Comparison of ENCODE assay signal across 12 mouse cellular contexts in genomic region chr5:25956611-25957010, GRCm38 (mm10). TPM values are rescaled to one million over a fixed set of nuclear protein-coding genes. Genes with fewer than 3 reads are reported as not detected.
DNase-seq lines count a peak whose midpoint lies in the region; ATAC-seq and TF ChIP-seq lines count a peak whose summit lies in the region.
"Not testable (repeated sequence)": the region's sequence is repeated elsewhere in the genome, so short reads cannot be mapped to it uniquely, and the experiment has no call there.
"Had no signal": no experiment of that assay in that cellular context is flagged by ENCODE, and none has a peak within 500 bp of the region (broad histone marks: within the 10 kb centered on the region; RNA-seq: fewer than 3 reads in every experiment).

No protein-coding gene starts in this region.

- peak; percentile 68 for ATAC-seq in forebrain, postnatal 0 days
- peak; percentile 76 for ATAC-seq in hindbrain, embryonic 13.5 days (ENCODE audit: low FRiP score)
- ATAC-seq in midbrain, embryonic 11.5 days (ENCODE audit: low FRiP score), result peak; percentile 65
- 0 out of 2 replicates have a peak, but pooled peaks have one; percentile 16 for ATAC-seq in neutrophil, adult 5-6 weeks (ENCODE audit: extremely low read depth, insufficient number of reproducible peaks, low FRiP score, poor library complexity, severe bottlenecking)

- H3K9ac ChIP-seq in forebrain, postnatal 0 days; hindbrain, embryonic 13.5 days; midbrain, embryonic 11.5 days (ENCODE audit: low read length): not testable (repeated sequence)

- H3K27me3 ChIP-seq in embryonic facial prominence, embryonic 10.5 days (replicated peaks; ENCODE audit: low read depth, poor library complexity, severe bottlenecking), result peaks cover 13% of the 10 kb centered on the region
- H3K27me3 ChIP-seq in forebrain, postnatal 0 days (ENCODE audit: insufficient read depth, low read length); hindbrain, embryonic 13.5 days; midbrain, embryonic 11.5 days (ENCODE audit: control insufficient read depth, insufficient read depth, low read length): not testable (repeated sequence)

- H3K4me1 ChIP-seq in embryonic facial prominence, embryonic 10.5 days; forebrain, postnatal 0 days (ENCODE audit: insufficient read depth); hindbrain, embryonic 13.5 days (replicated peaks); midbrain, embryonic 11.5 days (ENCODE audit: control insufficient read depth, insufficient read depth, low read length): not testable (repeated sequence)

- peak; percentile 28 for DNase-seq in adrenal gland, adult 2 months
- peak; percentile 33 for DNase-seq in embryonic facial prominence, embryonic 10.5 days (ENCODE audit: low spot score)
- not testable (repeated sequence) for DNase-seq in forebrain, postnatal 0 days
- peak; percentile 6 for DNase-seq in layer of hippocampus, adult 11-12 months (ENCODE audit: low spot score)
- peak; percentile 74 for DNase-seq in midbrain, embryonic 11.5 days (ENCODE audit: low spot score, missing footprints)
- peak; percentile 54 for DNase-seq in testis, postnatal 10 days (ENCODE audit: low spot score)

- not testable (repeated sequence) for H3K27ac ChIP-seq in embryonic facial prominence, embryonic 10.5 days (replicated peaks); forebrain, postnatal 0 days (ENCODE audit: low read depth, low read length); hindbrain, embryonic 13.5 days; midbrain, embryonic 11.5 days (ENCODE audit: low read depth, low read length)

- peak overlapping the region; percentile 40 for H3K4me3 ChIP-seq in embryonic facial prominence, embryonic 10.5 days
- H3K4me3 ChIP-seq in forebrain, postnatal 0 days (ENCODE audit: low read depth, low read length), result not testable (repeated sequence)
- peak overlapping the region; percentile 22 for H3K4me3 ChIP-seq in hindbrain, embryonic 13.5 days
- H3K4me3 ChIP-seq in midbrain, embryonic 11.5 days (ENCODE audit: low read depth, low read length), result peak overlapping the region; percentile 19; the same call in 1 of the 2 replicates

- not testable (repeated sequence) for TF ChIP-seq CTCF in forebrain, postnatal 0 days (IDR thresholded peaks at IDR 0.05; ENCODE audit: low read depth)

- not testable (repeated sequence) for H3K36me3 ChIP-seq in embryonic facial prominence, embryonic 10.5 days (replicated peaks); forebrain, postnatal 0 days (ENCODE audit: insufficient read depth); hindbrain, embryonic 13.5 days; midbrain, embryonic 11.5 days (ENCODE audit: control insufficient read depth, insufficient read depth, low read length)

- not testable (repeated sequence) for H3K9me3 ChIP-seq in embryonic facial prominence, embryonic 10.5 days; forebrain, postnatal 0 days (ENCODE audit: low read length); hindbrain, embryonic 13.5 days; midbrain, embryonic 11.5 days (ENCODE audit: control insufficient read depth, low read length)

- WGBS in embryonic facial prominence, embryonic 10.5 days, result 28% methylated on average over 32 of the region's 32 CpGs
- WGBS in forebrain, postnatal 0 days, result 43% methylated on average over 29 of the region's 32 CpGs
- WGBS in hindbrain, embryonic 13.5 days, result 34% methylated on average over 32 of the region's 32 CpGs
- WGBS in midbrain, embryonic 11.5 days, result 44% methylated on average over 32 of the region's 32 CpGs

- peak overlapping the region; percentile 30 for H3K4me2 ChIP-seq in forebrain, postnatal 0 days (ENCODE audit: low read depth)
- H3K4me2 ChIP-seq in hindbrain, embryonic 13.5 days, result peak overlapping the region; percentile 45
- peak overlapping the region; percentile 27; the same call in 1 of the 2 replicates for H3K4me2 ChIP-seq in midbrain, embryonic 11.5 days

RNA-seq across cellular contexts. Expression of gene Gm21671, which starts 2.4 kb away (rescaled TPM):
- not detected for total RNA-seq in adrenal gland, adult 2 months (2021)
- not detected in 2 replicates for polyA plus RNA-seq in adrenal gland, adult 2 months (2012; rRNA removed)
- polyA plus RNA-seq in embryonic facial prominence, embryonic 10.5 days (2016; fragmentation: Nextera tagmentation; extraction: Ambion mirVana), result not detected in 2 replicates
- total RNA-seq in forebrain, postnatal 0 days (2014; rRNA removed), result not detected in 2 replicates
- polyA plus RNA-seq in forebrain, postnatal 0 days (2015; fragmentation: Nextera tagmentation; extraction: Ambion mirVana), result 0.12 TPM in 1 of 2 replicates, not detected in the other
- polyA plus RNA-seq in hindbrain, embryonic 13.5 days (2015; fragmentation: Nextera tagmentation; extraction: Ambion mirVana), result 0.12 TPM in 2 replicates
- polyA plus RNA-seq in midbrain, embryonic 11.5 days (2014; fragmentation: Nextera tagmentation; extraction: Ambion mirVana), result not detected in 2 replicates
- 0.23 TPM in 1 of 2 replicates, not detected in the other for total RNA-seq in neutrophil, adult 5-6 weeks (2017)
- total RNA-seq: gastrocnemius, adult 18-20 months; heart, postnatal 10 days; megakaryocyte, adult 5-6 weeks had no signal

RNA-seq across cellular contexts. Expression of gene Gm21663, which starts 14.4 kb away (rescaled TPM):
- under 1 TPM in 1 of 2 experiments, not detected in 1; 0.17 TPM for total RNA-seq in adrenal gland, adult 2 months (2021)
- polyA plus RNA-seq in adrenal gland, adult 2 months (2012; rRNA removed), result not detected in 2 replicates
- polyA plus RNA-seq in embryonic facial prominence, embryonic 10.5 days (2016; fragmentation: Nextera tagmentation; extraction: Ambion mirVana), result not detected in 2 replicates
- 0.10 TPM in 1 of 2 replicates, not detected in the other for total RNA-seq in forebrain, postnatal 0 days (2014; rRNA removed)
- not detected in 2 replicates for polyA plus RNA-seq in forebrain, postnatal 0 days (2015; fragmentation: Nextera tagmentation; extraction: Ambion mirVana)
- 0.17 TPM in 1 of 2 replicates, not detected in the other for polyA plus RNA-seq in hindbrain, embryonic 13.5 days (2015; fragmentation: Nextera tagmentation; extraction: Ambion mirVana)
- polyA plus RNA-seq in midbrain, embryonic 11.5 days (2014; fragmentation: Nextera tagmentation; extraction: Ambion mirVana), result 0.06 TPM in 1 of 2 replicates, not detected in the other
- 0.23 TPM in 1 of 2 replicates, not detected in the other for total RNA-seq in neutrophil, adult 5-6 weeks (2017)
- total RNA-seq: gastrocnemius, adult 18-20 months; heart, postnatal 10 days; megakaryocyte, adult 5-6 weeks had no signal
- polyA plus RNA-seq: liver, embryonic 15.5 days had no signal

RNA-seq across cellular contexts. Expression of gene Gm21680, which starts 15.9 kb away (rescaled TPM):
- total RNA-seq in adrenal gland, adult 2 months (2021), result not detected
- polyA plus RNA-seq in adrenal gland, adult 2 months (2012; rRNA removed), result not detected in 2 replicates
- 0.09 and 0.13 TPM in 2 replicates for polyA plus RNA-seq in embryonic facial prominence, embryonic 10.5 days (2016; fragmentation: Nextera tagmentation; extraction: Ambion mirVana)
- not detected in 2 replicates for total RNA-seq in forebrain, postnatal 0 days (2014; rRNA removed)
- polyA plus RNA-seq in forebrain, postnatal 0 days (2015; fragmentation: Nextera tagmentation; extraction: Ambion mirVana), result 0.07 TPM in 1 of 2 replicates, not detected in the other
- 0.16 TPM in 1 of 2 replicates, not detected in the other for polyA plus RNA-seq in hindbrain, embryonic 13.5 days (2015; fragmentation: Nextera tagmentation; extraction: Ambion mirVana)
- not detected in 2 replicates for polyA plus RNA-seq in midbrain, embryonic 11.5 days (2014; fragmentation: Nextera tagmentation; extraction: Ambion mirVana)
- not detected in 2 replicates for total RNA-seq in neutrophil, adult 5-6 weeks (2017)
- total RNA-seq: gastrocnemius, adult 18-20 months; heart, postnatal 10 days; megakaryocyte, adult 5-6 weeks had no signal
- polyA plus RNA-seq: liver, embryonic 15.5 days had no signal

RNA-seq across cellular contexts. Expression of gene Gm21698, which starts 31.8 kb away (rescaled TPM):
- total RNA-seq in adrenal gland, adult 2 months (2021), result not detected
- polyA plus RNA-seq in adrenal gland, adult 2 months (2012; rRNA removed), result not detected in 2 replicates
- polyA plus RNA-seq in embryonic facial prominence, embryonic 10.5 days (2016; fragmentation: Nextera tagmentation; extraction: Ambion mirVana), result 0.09 and 0.12 TPM in 2 replicates
- total RNA-seq in forebrain, postnatal 0 days (2014; rRNA removed), result not detected in 2 replicates
- polyA plus RNA-seq in forebrain, postnatal 0 days (2015; fragmentation: Nextera tagmentation; extraction: Ambion mirVana), result 0.17 TPM in 1 of 2 replicates, not detected in the other
- polyA plus RNA-seq in hindbrain, embryonic 13.5 days (2015; fragmentation: Nextera tagmentation; extraction: Ambion mirVana), result 0.12 and 0.13 TPM in 2 replicates
- polyA plus RNA-seq in midbrain, embryonic 11.5 days (2014; fragmentation: Nextera tagmentation; extraction: Ambion mirVana), result 0.08 TPM in 1 of 2 replicates, not detected in the other
- not detected in 2 replicates for total RNA-seq in neutrophil, adult 5-6 weeks (2017)
- total RNA-seq: gastrocnemius, adult 18-20 months; heart, postnatal 10 days; megakaryocyte, adult 5-6 weeks had no signal
- polyA plus RNA-seq: liver, embryonic 15.5 days had no signal

RNA-seq across cellular contexts. Expression of gene Gm1979, which starts 48.0 kb away (rescaled TPM):
- not detected for total RNA-seq in adrenal gland, adult 2 months (2021)
- polyA plus RNA-seq in adrenal gland, adult 2 months (2012; rRNA removed), result not detected in 2 replicates
- polyA plus RNA-seq in embryonic facial prominence, embryonic 10.5 days (2016; fragmentation: Nextera tagmentation; extraction: Ambion mirVana), result 0.09 TPM in 1 of 2 replicates, not detected in the other
- not detected in 2 replicates for total RNA-seq in forebrain, postnatal 0 days (2014; rRNA removed)
- 0.15 TPM in 1 of 2 replicates, not detected in the other for polyA plus RNA-seq in forebrain, postnatal 0 days (2015; fragmentation: Nextera tagmentation; extraction: Ambion mirVana)
- polyA plus RNA-seq in hindbrain, embryonic 13.5 days (2015; fragmentation: Nextera tagmentation; extraction: Ambion mirVana), result 0.13 and 0.18 TPM in 2 replicates
- 0.08 TPM in 1 of 2 replicates, not detected in the other for polyA plus RNA-seq in midbrain, embryonic 11.5 days (2014; fragmentation: Nextera tagmentation; extraction: Ambion mirVana)
- total RNA-seq in neutrophil, adult 5-6 weeks (2017), result not detected in 2 replicates
- total RNA-seq: gastrocnemius, adult 18-20 months; heart, postnatal 10 days; megakaryocyte, adult 5-6 weeks had no signal
- polyA plus RNA-seq: liver, embryonic 15.5 days had no signal

Comparison
In these comparisons a context has a peak if more than half of its experiments do, and no peak if none do; other contexts are left out.
1. ATAC-seq: peak in every context shown above with its lines; median percentile 76 in hindbrain, embryonic 13.5 days; 68 in forebrain, postnatal 0 days; 65 in midbrain, embryonic 11.5 days; 16 in neutrophil, adult 5-6 weeks.